In the genomic region with DNA sequence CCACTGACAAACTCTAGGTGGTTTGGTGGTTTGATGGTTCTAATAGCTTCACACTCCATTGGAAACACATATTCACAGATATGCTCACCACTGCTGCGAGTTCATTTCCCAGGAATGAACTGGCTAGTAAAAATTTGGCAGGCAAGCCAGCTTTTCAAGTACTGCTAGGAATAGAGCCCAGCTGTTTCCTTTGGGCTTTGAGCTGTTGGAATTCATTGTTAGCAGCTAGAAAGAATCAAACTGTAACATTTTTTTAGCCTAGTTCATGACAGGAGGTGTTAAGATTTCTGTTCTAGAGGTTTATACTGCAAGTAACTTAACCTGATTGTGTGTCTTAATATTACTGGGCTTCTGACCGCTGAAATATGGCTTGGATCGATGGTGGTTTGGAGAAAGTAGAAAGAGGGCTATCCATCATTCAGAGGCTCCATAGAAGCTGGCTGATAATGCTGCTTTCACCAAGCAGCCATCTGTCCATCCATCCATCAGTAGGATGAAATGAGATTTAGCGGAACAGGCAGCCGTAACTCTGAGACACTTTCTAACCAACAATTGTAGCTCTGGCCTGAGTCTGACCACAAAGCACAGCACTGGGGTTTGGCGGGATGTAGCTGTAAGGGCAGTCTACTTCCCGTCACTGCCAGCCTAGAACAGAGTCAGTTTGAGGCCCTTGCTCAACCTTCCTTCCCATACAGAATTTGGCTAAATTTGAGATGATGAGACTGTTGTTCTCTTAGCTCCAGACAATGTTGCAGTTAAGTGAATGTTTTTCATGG, we compare ENCODE assay signal across 10 mouse cellular contexts. TPM values are rescaled to one million over a fixed set of nuclear protein-coding genes. Genes with fewer than 3 reads are reported as not detected.
DNase-seq lines count a peak whose midpoint lies in the region; ATAC-seq and TF ChIP-seq lines count a peak whose summit lies in the region.
"Had no signal": no experiment of that assay in that cellular context is flagged by ENCODE, and none has a peak within 500 bp of the region (broad histone marks: within the 10 kb centered on the region; RNA-seq: fewer than 3 reads in every experiment).

No protein-coding gene starts in this region.

- DNase-seq in forebrain, embryonic 14.5 days (ENCODE audit: low spot score): peak; percentile 13
- DNase-seq in neural tube, embryonic 10.5 days (ENCODE audit: extremely low spot score, low spot score): no peak
- peak; percentile 54 for DNase-seq in limb, embryonic 14.5 days (ENCODE audit: low spot score)
- no peak for DNase-seq in c-Kit-positive CD71-positive TER-119-positive erythroid progenitor cells, embryonic 14.5 days (ENCODE audit: low spot score)
- no peak for DNase-seq in cerebellum, adult 8-10 months
- DNase-seq: kidney, postnatal 14 days had no signal

- no peaks in the 10 kb centered on the region for H3K4me1 ChIP-seq in forebrain, embryonic 14.5 days (ENCODE audit: control insufficient read depth, insufficient read depth, low read length)
- no peaks in the 10 kb centered on the region for H3K4me1 ChIP-seq in forebrain, embryonic 13.5 days
- H3K4me1 ChIP-seq in neural tube, embryonic 13.5 days (replicated peaks): peaks cover 15% of the 10 kb centered on the region
- H3K4me1 ChIP-seq in limb, embryonic 14.5 days (ENCODE audit: control insufficient read depth, insufficient read depth, low read length): peaks cover 6% of the 10 kb centered on the region; the same call in 1 of the 2 replicates
- H3K4me1 ChIP-seq in forebrain, embryonic 15.5 days: no peaks in the 10 kb centered on the region

- no peak overlapping the region for H3K9ac ChIP-seq in forebrain, embryonic 14.5 days (ENCODE audit: low read length)
- no peak overlapping the region for H3K9ac ChIP-seq in forebrain, embryonic 13.5 days
- H3K9ac ChIP-seq in neural tube, embryonic 13.5 days: no peak overlapping the region
- no peak overlapping the region for H3K9ac ChIP-seq in limb, embryonic 14.5 days (ENCODE audit: low read depth, low read length, severe bottlenecking)
- no peak overlapping the region for H3K9ac ChIP-seq in forebrain, embryonic 15.5 days (replicated peaks)
- H3K9ac ChIP-seq: limb, embryonic 15.5 days had no signal

- 84% methylated on average over 7 of the region's 7 CpGs for WGBS in forebrain, embryonic 14.5 days
- 88% methylated on average over 7 of the region's 7 CpGs for WGBS in forebrain, embryonic 13.5 days
- WGBS in neural tube, embryonic 13.5 days: 35% methylated on average over 7 of the region's 7 CpGs
- WGBS in limb, embryonic 14.5 days: 70% methylated on average over 7 of the region's 7 CpGs
- WGBS in forebrain, embryonic 15.5 days: 78% methylated on average over 7 of the region's 7 CpGs

- no peaks in the 10 kb centered on the region for H3K9me3 ChIP-seq in forebrain, embryonic 14.5 days (replicated peaks; ENCODE audit: control insufficient read depth, low read length)
- no peaks in the 10 kb centered on the region for H3K9me3 ChIP-seq in forebrain, embryonic 13.5 days (replicated peaks)
- no peaks in the 10 kb centered on the region for H3K9me3 ChIP-seq in neural tube, embryonic 13.5 days
- no peaks in the 10 kb centered on the region for H3K9me3 ChIP-seq in limb, embryonic 14.5 days (ENCODE audit: control insufficient read depth, low read length)
- no peaks in the 10 kb centered on the region for H3K9me3 ChIP-seq in forebrain, embryonic 15.5 days
- H3K9me3 ChIP-seq: limb, embryonic 15.5 days had no signal

- no peak overlapping the region for H3K4me2 ChIP-seq in forebrain, embryonic 14.5 days (ENCODE audit: low read length)
- no peak overlapping the region for H3K4me2 ChIP-seq in forebrain, embryonic 13.5 days
- H3K4me2 ChIP-seq in neural tube, embryonic 13.5 days: no peak overlapping the region
- H3K4me2 ChIP-seq in limb, embryonic 14.5 days (replicated peaks; ENCODE audit: low read depth, low read length, severe bottlenecking): no peak overlapping the region
- H3K4me2 ChIP-seq in forebrain, embryonic 15.5 days (replicated peaks): no peak overlapping the region
- H3K4me2 ChIP-seq: limb, embryonic 15.5 days had no signal

- H3K36me3 ChIP-seq in forebrain, embryonic 14.5 days (ENCODE audit: control insufficient read depth, insufficient read depth, low read length): no peaks in the 10 kb centered on the region
- no peaks in the 10 kb centered on the region for H3K36me3 ChIP-seq in forebrain, embryonic 13.5 days (ENCODE audit: poor library complexity, severe bottlenecking)
- no peaks in the 10 kb centered on the region for H3K36me3 ChIP-seq in neural tube, embryonic 13.5 days
- no peaks in the 10 kb centered on the region for H3K36me3 ChIP-seq in limb, embryonic 14.5 days (ENCODE audit: control insufficient read depth, insufficient read depth, low read length)
- no peaks in the 10 kb centered on the region for H3K36me3 ChIP-seq in forebrain, embryonic 15.5 days
- H3K36me3 ChIP-seq: limb, embryonic 15.5 days had no signal

- no peaks in the 10 kb centered on the region for H3K27me3 ChIP-seq in forebrain, embryonic 14.5 days (replicated peaks; ENCODE audit: control insufficient read depth, insufficient read depth, low read length)
- no peaks in the 10 kb centered on the region for H3K27me3 ChIP-seq in forebrain, embryonic 13.5 days
- no peaks in the 10 kb centered on the region for H3K27me3 ChIP-seq in neural tube, embryonic 13.5 days
- no peaks in the 10 kb centered on the region for H3K27me3 ChIP-seq in limb, embryonic 14.5 days (ENCODE audit: control insufficient read depth, insufficient read depth, low read length)
- no peaks in the 10 kb centered on the region for H3K27me3 ChIP-seq in forebrain, embryonic 15.5 days
- H3K27me3 ChIP-seq: limb, embryonic 15.5 days had no signal

- ATAC-seq in forebrain, embryonic 14.5 days: no peak
- ATAC-seq in forebrain, embryonic 13.5 days: no peak
- ATAC-seq in neural tube, embryonic 13.5 days (ENCODE audit: low read depth): no peak
- ATAC-seq in limb, embryonic 14.5 days (ENCODE audit: low FRiP score, low read depth): no peak
- ATAC-seq in forebrain, embryonic 15.5 days (replicated peaks): no peak

- H3K4me3 ChIP-seq in forebrain, embryonic 14.5 days (ENCODE audit: low read depth, low read length): no peak overlapping the region
- no peak overlapping the region for H3K4me3 ChIP-seq in forebrain, embryonic 13.5 days
- H3K4me3 ChIP-seq in neural tube, embryonic 13.5 days: no peak overlapping the region
- no peak overlapping the region for H3K4me3 ChIP-seq in limb, embryonic 14.5 days (replicated peaks; ENCODE audit: low read length)
- no peak overlapping the region for H3K4me3 ChIP-seq in forebrain, embryonic 15.5 days
- H3K4me3 ChIP-seq: limb, embryonic 15.5 days had no signal

- TF ChIP-seq POLR2A in limb, embryonic 14.5 days (IDR thresholded peaks at IDR 0.05; ENCODE audit: borderline replicate concordance, extremely low read depth, insufficient read depth, insufficient read length): no peak

- H3K27ac ChIP-seq in forebrain, embryonic 14.5 days (ENCODE audit: low read depth, low read length): no peak overlapping the region
- H3K27ac ChIP-seq in forebrain, embryonic 13.5 days: no peak overlapping the region
- peak overlapping the region; percentile 30; the same call in 1 of the 2 replicates for H3K27ac ChIP-seq in neural tube, embryonic 13.5 days (replicated peaks)
- no peak overlapping the region for H3K27ac ChIP-seq in limb, embryonic 14.5 days (replicated peaks; ENCODE audit: low read depth, low read length)
- H3K27ac ChIP-seq in forebrain, embryonic 15.5 days (replicated peaks): no peak overlapping the region
- H3K27ac ChIP-seq: limb, embryonic 15.5 days had no signal

RNA-seq across cellular contexts. Expression of a gene that starts 21.0 kb away (rescaled TPM):
- 15.8 and 16.1 TPM in 2 replicates for polyA plus RNA-seq in forebrain, embryonic 14.5 days (2014; fragmentation: Nextera tagmentation; extraction: Ambion mirVana)
- 15.9 and 18.1 TPM in 2 replicates for polyA plus RNA-seq in forebrain, embryonic 13.5 days (2015; fragmentation: Nextera tagmentation; extraction: Ambion mirVana)
- polyA plus RNA-seq in neural tube, embryonic 13.5 days (2015; fragmentation: Nextera tagmentation; extraction: Ambion mirVana): 15.9 and 16.2 TPM in 2 replicates
- 12.2 and 15.1 TPM in 2 replicates for polyA plus RNA-seq in limb, embryonic 14.5 days (2012; rRNA removed)
- 19.6 and 23.6 TPM in 2 replicates for polyA plus RNA-seq in limb, embryonic 14.5 days (2014; fragmentation: Nextera tagmentation; extraction: Ambion mirVana)
- 15.9 and 16.3 TPM in 2 replicates for polyA plus RNA-seq in forebrain, embryonic 15.5 days (2015; fragmentation: Nextera tagmentation; extraction: Ambion mirVana)

Comparison
In these comparisons a context has a peak if more than half of its experiments do, and no peak if none do; other contexts are left out.
1. DNase-seq: peak in forebrain, embryonic 14.5 days (single experiment) and limb, embryonic 14.5 days (single experiment); none in neural tube, embryonic 10.5 days (single experiment), c-Kit-positive CD71-positive TER-119-positive erythroid progenitor cells, embryonic 14.5 days (single experiment) and cerebellum, adult 8-10 months (single experiment).